16 mouse cellular contexts compared by ENCODE assay signal in the genomic region with DNA sequence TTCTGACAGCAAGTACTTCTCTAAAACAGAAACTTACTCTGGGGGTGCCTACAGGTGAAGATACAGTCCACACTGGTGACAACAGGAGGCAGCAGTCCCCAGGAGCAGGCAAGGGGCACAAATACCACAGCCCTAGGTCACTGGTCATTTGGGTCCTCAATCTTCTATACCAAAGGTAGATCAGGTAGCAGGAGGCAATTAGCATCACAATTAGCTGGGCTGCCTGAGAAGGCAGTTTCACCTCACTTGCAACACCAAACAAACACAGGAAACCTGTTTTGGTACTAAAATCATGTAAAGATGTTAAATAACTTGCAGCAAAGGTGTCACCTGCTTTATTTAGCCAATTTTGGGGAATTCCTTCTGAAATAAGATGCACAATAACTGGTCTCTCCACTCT. TPM values are rescaled to one million over a fixed set of nuclear protein-coding genes. Genes with fewer than 3 reads are reported as not detected.
"Had no signal": no experiment of that assay in that cellular context is flagged by ENCODE, and none has a peak within 500 bp of the region (broad histone marks: within the 10 kb centered on the region; RNA-seq: fewer than 3 reads in every experiment).

No protein-coding gene starts in this region.

- H3K4me1 ChIP-seq: midbrain, embryonic 10.5 days; neural tube, embryonic 12.5 days had no signal

- ATAC-seq: midbrain, embryonic 13.5 days; midbrain, embryonic 16.5 days had no signal

- DNase-seq: lung, adult 18-20 months; lung, embryonic 14.5 days; lung, postnatal 10 days; lung, postnatal 4 days; right cerebral cortex, postnatal 14 days; thymus, adult 2 months; thymus, postnatal 25 days; thymus, postnatal 4 days had no signal

- H3K4me3 ChIP-seq: midbrain, embryonic 10.5 days; midbrain, embryonic 13.5 days; neural tube, embryonic 12.5 days; stomach, embryonic 15.5 days had no signal

- H3K4me2 ChIP-seq: lung, embryonic 14.5 days; midbrain, embryonic 13.5 days; neural tube, embryonic 12.5 days; stomach, embryonic 15.5 days had no signal

- H3K9me3 ChIP-seq: midbrain, embryonic 10.5 days; midbrain, embryonic 13.5 days; neural tube, embryonic 12.5 days; stomach, embryonic 15.5 days had no signal

- H3K9ac ChIP-seq: lung, embryonic 14.5 days; midbrain, embryonic 13.5 days; neural tube, embryonic 12.5 days; stomach, embryonic 15.5 days had no signal

- H3K27ac ChIP-seq: midbrain, embryonic 10.5 days; midbrain, embryonic 13.5 days; neural tube, embryonic 12.5 days; stomach, embryonic 15.5 days; stomach, postnatal 0 days had no signal

- H3K27me3 ChIP-seq: midbrain, embryonic 13.5 days; neural tube, embryonic 12.5 days; stomach, embryonic 15.5 days had no signal

RNA-seq across cellular contexts. Expression of a gene that starts 38.0 kb away (rescaled TPM):
- total RNA-seq: monocyte, adult 5-6 weeks; neutrophil, adult 5-6 weeks had no signal
